In genomic region chr12:73813016-73813900, GRCm38 (mm10) we compare ENCODE assay signal across 13 mouse cellular contexts.
DNase-seq lines count a peak whose midpoint lies in the region; ATAC-seq and TF ChIP-seq lines count a peak whose summit lies in the region.
"Had no signal": no experiment of that assay in that cellular context is flagged by ENCODE, and none has a peak within 500 bp of the region (broad histone marks: within the 10 kb centered on the region; RNA-seq: fewer than 3 reads in every experiment).

No protein-coding gene starts in this region.

- H3K4me3 ChIP-seq in embryonic facial prominence, embryonic 12.5 days = no peak overlapping the region
- no peak overlapping the region for H3K4me3 ChIP-seq in embryonic facial prominence, embryonic 10.5 days
- no peak overlapping the region for H3K4me3 ChIP-seq in kidney, adult 2 months (ENCODE audit: insufficient read depth, low read depth, low read length)
- H3K4me3 ChIP-seq in midbrain, postnatal 0 days (ENCODE audit: low read depth, low read length) = no peak overlapping the region
- no peak overlapping the region for H3K4me3 ChIP-seq in midbrain, embryonic 15.5 days
- no peak overlapping the region for H3K4me3 ChIP-seq in stomach, embryonic 15.5 days (replicated peaks)
- H3K4me3 ChIP-seq: left cerebral cortex, adult 2 months; liver, embryonic 13.5 days had no signal

- H3K4me1 ChIP-seq in embryonic facial prominence, embryonic 12.5 days = peaks cover 34% of the 10 kb centered on the region
- peaks cover 12% of the 10 kb centered on the region for H3K4me1 ChIP-seq in embryonic facial prominence, embryonic 10.5 days
- H3K4me1 ChIP-seq in kidney, adult 2 months (ENCODE audit: control insufficient read depth, insufficient read depth, low read length) = peaks cover 19% of the 10 kb centered on the region; the same call in 1 of the 2 replicates
- H3K4me1 ChIP-seq in midbrain, postnatal 0 days (ENCODE audit: insufficient read depth, low read length) = no peaks in the 10 kb centered on the region
- peaks cover 14% of the 10 kb centered on the region for H3K4me1 ChIP-seq in midbrain, embryonic 15.5 days
- H3K4me1 ChIP-seq in stomach, embryonic 15.5 days = peaks cover 24% of the 10 kb centered on the region
- H3K4me1 ChIP-seq: liver, embryonic 13.5 days had no signal

- DNase-seq in embryonic facial prominence, embryonic 10.5 days (ENCODE audit: low spot score) = no peak
- no peak for DNase-seq in kidney, adult 2 months
- no peak for DNase-seq in kidney, adult 11 months
- peak; percentile 22 for DNase-seq in midbrain, postnatal 0 days (ENCODE audit: low spot score)
- no peak for DNase-seq in left cerebral cortex, adult 11 months (ENCODE audit: low spot score)
- DNase-seq: cerebellum, adult 9-11 months; liver, embryonic 13.5 days; lung, postnatal 4 days had no signal

- WGBS in embryonic facial prominence, embryonic 12.5 days = 67% methylated on average over 11 of the region's 11 CpGs
- WGBS in embryonic facial prominence, embryonic 10.5 days = 77% methylated on average over 11 of the region's 11 CpGs
- WGBS in kidney, adult 2 months = 52% methylated on average over 11 of the region's 11 CpGs
- 64% methylated on average over 11 of the region's 11 CpGs for WGBS in midbrain, postnatal 0 days
- WGBS in midbrain, embryonic 15.5 days = 67% methylated on average over 11 of the region's 11 CpGs
- WGBS in stomach, embryonic 15.5 days = 52% methylated on average over 11 of the region's 11 CpGs

- H3K27me3 ChIP-seq in embryonic facial prominence, embryonic 12.5 days = 0 out of 2 replicates have a peak, but pooled peaks cover 3% of the 10 kb centered on the region
- H3K27me3 ChIP-seq in embryonic facial prominence, embryonic 10.5 days (replicated peaks; ENCODE audit: low read depth, poor library complexity, severe bottlenecking) = no peaks in the 10 kb centered on the region
- H3K27me3 ChIP-seq in kidney, adult 2 months (replicated peaks; ENCODE audit: control insufficient read depth, insufficient read depth, low read length) = no peaks in the 10 kb centered on the region
- no peaks in the 10 kb centered on the region for H3K27me3 ChIP-seq in midbrain, postnatal 0 days (ENCODE audit: insufficient read depth, low read length)
- H3K27me3 ChIP-seq in midbrain, embryonic 15.5 days (replicated peaks) = no peaks in the 10 kb centered on the region; the same call in 1 of the 2 replicates
- no peaks in the 10 kb centered on the region for H3K27me3 ChIP-seq in stomach, embryonic 15.5 days (replicated peaks)
- H3K27me3 ChIP-seq: liver, embryonic 13.5 days had no signal

- peak overlapping the region; percentile 30; the same call in 1 of the 2 replicates for H3K27ac ChIP-seq in embryonic facial prominence, embryonic 12.5 days
- H3K27ac ChIP-seq in embryonic facial prominence, embryonic 10.5 days (replicated peaks) = no peak overlapping the region
- peak overlapping the region; percentile 40 for H3K27ac ChIP-seq in kidney, adult 2 months (ENCODE audit: insufficient read depth, low read depth, low read length)
- H3K27ac ChIP-seq in midbrain, postnatal 0 days (ENCODE audit: low read depth, low read length) = no peak overlapping the region
- no peak overlapping the region for H3K27ac ChIP-seq in midbrain, embryonic 15.5 days
- H3K27ac ChIP-seq in stomach, embryonic 15.5 days = peak overlapping the region; percentile 31; the same call in 1 of the 2 replicates
- H3K27ac ChIP-seq: left cerebral cortex, adult 2 months; liver, embryonic 13.5 days had no signal

- H3K9ac ChIP-seq in embryonic facial prominence, embryonic 12.5 days = no peak overlapping the region
- H3K9ac ChIP-seq in midbrain, postnatal 0 days (replicated peaks; ENCODE audit: low read length, poor library complexity, severe bottlenecking) = no peak overlapping the region
- no peak overlapping the region for H3K9ac ChIP-seq in midbrain, embryonic 15.5 days
- H3K9ac ChIP-seq in stomach, embryonic 15.5 days = no peak overlapping the region
- H3K9ac ChIP-seq: liver, embryonic 13.5 days had no signal

- no peak for TF ChIP-seq POLR2A in kidney, adult 2 months (IDR thresholded peaks at IDR 0.05; ENCODE audit: low read depth, low read length)

- 0 out of 2 replicates have a peak, but pooled peaks have one; percentile 42 for ATAC-seq in embryonic facial prominence, embryonic 12.5 days (ENCODE audit: insufficient number of reproducible peaks, insufficient read depth, low FRiP score, low TSS enrichment)
- ATAC-seq in midbrain, postnatal 0 days (ENCODE audit: low FRiP score) = no peak
- ATAC-seq in midbrain, embryonic 15.5 days (replicated peaks) = no peak
- ATAC-seq in stomach, embryonic 15.5 days (ENCODE audit: insufficient read depth, low FRiP score, low read depth) = no peak
- ATAC-seq: forebrain, embryonic 16.5 days had no signal

- TF ChIP-seq CTCF in kidney, adult 2 months (conservative IDR thresholded peaks at IDR 0.05; ENCODE audit: insufficient read depth, insufficient read length, low read depth, low read length) = no peak
- TF ChIP-seq CTCF in midbrain, postnatal 0 days (IDR thresholded peaks at IDR 0.05) = no peak

- no peak overlapping the region for H3K4me2 ChIP-seq in embryonic facial prominence, embryonic 12.5 days (replicated peaks)
- no peak overlapping the region for H3K4me2 ChIP-seq in midbrain, postnatal 0 days (ENCODE audit: low read depth, low read length, poor library complexity, severe bottlenecking)
- no peak overlapping the region for H3K4me2 ChIP-seq in midbrain, embryonic 15.5 days
- H3K4me2 ChIP-seq in stomach, embryonic 15.5 days = 0 out of 2 replicates have a peak overlapping the region, but pooled peaks have one; percentile 4
- H3K4me2 ChIP-seq: liver, embryonic 13.5 days had no signal

- no peaks in the 10 kb centered on the region for H3K9me3 ChIP-seq in embryonic facial prominence, embryonic 12.5 days
- H3K9me3 ChIP-seq in embryonic facial prominence, embryonic 10.5 days = no peaks in the 10 kb centered on the region
- no peaks in the 10 kb centered on the region for H3K9me3 ChIP-seq in midbrain, postnatal 0 days (ENCODE audit: low read length)
- H3K9me3 ChIP-seq in midbrain, embryonic 15.5 days = no peaks in the 10 kb centered on the region
- no peaks in the 10 kb centered on the region for H3K9me3 ChIP-seq in stomach, embryonic 15.5 days
- H3K9me3 ChIP-seq: liver, embryonic 13.5 days had no signal

- no peaks in the 10 kb centered on the region for H3K36me3 ChIP-seq in embryonic facial prominence, embryonic 12.5 days
- H3K36me3 ChIP-seq in embryonic facial prominence, embryonic 10.5 days (replicated peaks) = no peaks in the 10 kb centered on the region
- H3K36me3 ChIP-seq in kidney, adult 2 months (ENCODE audit: control insufficient read depth, insufficient read depth, low read length) = no peaks in the 10 kb centered on the region
- no peaks in the 10 kb centered on the region for H3K36me3 ChIP-seq in midbrain, postnatal 0 days (ENCODE audit: insufficient read depth, low read length)
- no peaks in the 10 kb centered on the region for H3K36me3 ChIP-seq in midbrain, embryonic 15.5 days (replicated peaks)
- H3K36me3 ChIP-seq in stomach, embryonic 15.5 days = no peaks in the 10 kb centered on the region
- H3K36me3 ChIP-seq: liver, embryonic 13.5 days had no signal

Comparison
In these comparisons a context has a peak if more than half of its experiments do, and no peak if none do; other contexts are left out.
1. H3K27ac ChIP-seq: peak in embryonic facial prominence, embryonic 12.5 days (single experiment), kidney, adult 2 months (single experiment) and stomach, embryonic 15.5 days (single experiment); none in embryonic facial prominence, embryonic 10.5 days (single experiment), midbrain, postnatal 0 days (single experiment) and midbrain, embryonic 15.5 days (single experiment).